Mouse (Mus musculus) liver, postnatal 0 days (tissue): ENCODE data around the gene Prss42. TPM values are rescaled to one million over a fixed set of nuclear protein-coding genes. Genes with fewer than 3 reads are reported as not detected.
"Not testable (repeated sequence)": the region's sequence is repeated elsewhere in the genome, so short reads cannot be mapped to it uniquely, and the experiment has no call there.

Experiments used
- ATAC-seq: fragments of 200-750 bp; cut with Nextera tagmentation; 2 replicates; pipeline ENCODE4 v1.8.0; 2017; ENCODE audit warnings: mild to moderate bottlenecking, moderate library complexity
- DNase-seq: peaks from one replicate; pipeline ENCODE4 v3.0.0-alpha.2; 2016
- H3K27ac ChIP-seq: fragments of 300-500 bp; sonication (generic); 2 replicates; pipeline ENCODE4 v1.5.1; 2014; ENCODE audit warnings: antibody characterized with exemption, moderate library complexity, mild to moderate bottlenecking, low read depth
- H3K27me3 ChIP-seq: fragments of 300-500 bp; sonication (generic); 2 replicates; pipeline ENCODE4 v1.6.1; 2014; ENCODE audit warnings: low read length, control low read depth, mixed read lengths; ENCODE audit not compliant: insufficient read depth
- H3K36me3 ChIP-seq: fragments of 300-500 bp; sonication (generic); replicated peaks from 2 replicates; pipeline ENCODE4 v1.6.1; 2014; ENCODE audit warnings: mild to moderate bottlenecking, control low read depth, low read length, moderate library complexity, mixed read lengths; ENCODE audit not compliant: insufficient read depth
- H3K4me1 ChIP-seq: fragments of 300-500 bp; sonication (generic); 2 replicates; pipeline ENCODE4 v1.6.1; 2014; ENCODE audit warnings: antibody characterized with exemption, mild to moderate bottlenecking, control low read depth; ENCODE audit not compliant: insufficient read depth
- H3K4me2 ChIP-seq: fragments of 300-500 bp; sonication (generic); 2 replicates; pipeline ENCODE4 v1.6.1; 2014; ENCODE audit warnings: low read depth, mild to moderate bottlenecking, low read length, moderate library complexity, mixed read lengths
- H3K4me3 ChIP-seq: fragments of 300-500 bp; sonication (generic); 2 replicates; pipeline ENCODE4 v1.5.1; 2014; ENCODE audit warnings: low read depth, low read length
- H3K9ac ChIP-seq: fragments of 300-500 bp; sonication (generic); replicated peaks from 2 replicates; pipeline ENCODE4 v1.6.1; 2014; ENCODE audit warnings: mild to moderate bottlenecking, moderate library complexity
- H3K9me3 ChIP-seq: fragments of 300-500 bp; sonication (generic); 2 replicates; pipeline ENCODE4 v1.6.1; 2016; ENCODE audit warnings: mild to moderate bottlenecking, control low read depth, low read length, mixed read lengths
- CTCF ChIP-seq: sonication (generic); IDR thresholded peaks from 2 replicates; pipeline ENCODE4 v1.5.1; 2016; ENCODE audit warnings: antibody characterized with exemption, low read depth
- EP300 ChIP-seq: IDR thresholded peaks from 2 replicates; pipeline ENCODE4 v1.6.1; 2016; ENCODE audit warnings: antibody characterized with exemption, low read depth, mild to moderate bottlenecking
- WGBS: fragments of 180-500 bp; shearing (Covaris S2); extraction: QIAGEN DNeasy Blood & Tissue Kit; methylation state at CpG from one replicate; pipeline ENCODE4 v1.1.7; 2014; ENCODE audit not compliant: insufficient replicate concordance; 5-methylcytosine and 5-hydroxymethylcytosine counted together
- polyA plus RNA-seq: library from polyadenylated mRNA; unstranded; fragments of >200 nt; fragmentation: Nextera tagmentation; extraction: Ambion mirVana; gene quantifications from 2 replicates; pipeline ENCODE4 v1.2.1, GENCODE M21; 2015

Prss42 gene
- polyA plus RNA-seq, 1 experiment from 2014 or later: not detected

GRCm38 (mm10) chr9:110800834-110801479 lies 3.0 kb downstream of the Prss42 start:
- no peak for ATAC-seq
- WGBS: 81% methylated on average over 8 of the region's 8 CpGs

GRCm38 (mm10) chr9:110803294-110803693 lies 5.3 kb downstream of the Prss42 start:
- no peaks in the 10 kb centered on the region for H3K27me3 ChIP-seq

More at GRCm38 (mm10) chr9:110800834-110801479, 3.0 kb downstream of the Prss42 start:
- no peak overlapping the region for H3K4me2 ChIP-seq
- no peaks in the 10 kb centered on the region for H3K27me3 ChIP-seq
- TF ChIP-seq CTCF: no peak
- no peak for TF ChIP-seq EP300
- H3K4me3 ChIP-seq: no peak overlapping the region
- 0 out of 2 replicates have a peak, but pooled peaks cover 2% of the 10 kb centered on the region for H3K4me1 ChIP-seq
- no peak overlapping the region for H3K9ac ChIP-seq
- no peaks in the 10 kb centered on the region for H3K9me3 ChIP-seq
- no peaks in the 10 kb centered on the region for H3K36me3 ChIP-seq
- H3K27ac ChIP-seq: no peak overlapping the region
- DNase-seq: no peak

GRCm38 (mm10) chr9:110810051-110810450 lies 12.1 kb downstream of the Prss42 start:
- H3K9me3 ChIP-seq: no peaks in the 10 kb centered on the region
- no peaks in the 10 kb centered on the region for H3K27me3 ChIP-seq
- DNase-seq (no peak), ATAC-seq (no peak)
- no peak overlapping the region for H3K4me3 ChIP-seq
- no peak for TF ChIP-seq EP300
- no peak for TF ChIP-seq CTCF
- no peak overlapping the region for H3K9ac ChIP-seq
- no peaks in the 10 kb centered on the region for H3K36me3 ChIP-seq
- H3K4me1 ChIP-seq: no peaks in the 10 kb centered on the region
- H3K27ac ChIP-seq: no peak overlapping the region
- 72% methylated on average over 4 of the region's 4 CpGs for WGBS
- H3K4me2 ChIP-seq: no peak overlapping the region

More at GRCm38 (mm10) chr9:110803294-110803693, 5.3 kb downstream of the Prss42 start:
- Histone ChIP-seq H3K4me3 (no peak overlapping the region), H3K36me3 (no peaks in the 10 kb centered on the region), H3K9ac (no peak overlapping the region), H3K4me1 (0 out of 2 replicates have a peak, but pooled peaks cover 2% of the 10 kb centered on the region), H3K9me3 (no peaks in the 10 kb centered on the region), H3K4me2 (no peak overlapping the region), H3K27ac (no peak overlapping the region)
- DNase-seq (no peak), ATAC-seq (no peak)
- WGBS: 62% methylated on average over 4 of the region's 4 CpGs
- TF ChIP-seq EP300 (no peak), CTCF (no peak)

DNA sequence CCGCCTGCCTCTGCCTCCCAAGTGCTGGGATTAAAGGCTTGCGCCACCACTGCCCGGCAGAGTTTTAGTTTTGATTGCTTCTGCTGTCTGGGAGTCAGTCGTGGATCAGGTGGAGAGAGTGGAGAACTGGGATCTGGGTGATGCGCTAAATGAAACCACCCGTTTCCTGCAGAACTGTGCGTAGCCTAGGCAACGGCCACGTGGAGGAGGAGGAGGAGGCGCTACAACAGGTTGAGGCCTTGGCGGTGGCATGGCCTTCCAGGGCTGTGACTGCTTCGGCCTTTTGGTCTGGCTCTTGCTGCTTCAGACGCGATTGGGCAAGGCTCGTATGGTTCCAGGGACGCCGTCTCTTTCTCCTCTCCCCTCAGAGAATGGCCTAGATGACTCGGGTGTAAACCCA lies 15.8 kb downstream of the Prss42 start, which contains the start of gene Prss44:
TSS of gene Prss44 (plus strand) at position 206 of the 400 bp plus-strand sequence.
- Histone ChIP-seq H3K9ac (no peak within 1 kb of the TSS), H3K36me3 (no peaks in the 10 kb centered on the region), H3K9me3 (no peaks in the 10 kb centered on the region), H3K4me2 (no peak within 1 kb of the TSS), H3K4me3 (no peak within 1 kb of the TSS), H3K4me1 (no peaks in the 10 kb centered on the region), H3K27ac (no peak within 1 kb of the TSS), H3K27me3 (no peaks in the 10 kb centered on the region)
- DNase-seq (no peak), ATAC-seq (no peak)
- 51% methylated on average over 18 of the region's 18 CpGs for WGBS
- TF ChIP-seq EP300 (no peak), CTCF (no peak)

DNA sequence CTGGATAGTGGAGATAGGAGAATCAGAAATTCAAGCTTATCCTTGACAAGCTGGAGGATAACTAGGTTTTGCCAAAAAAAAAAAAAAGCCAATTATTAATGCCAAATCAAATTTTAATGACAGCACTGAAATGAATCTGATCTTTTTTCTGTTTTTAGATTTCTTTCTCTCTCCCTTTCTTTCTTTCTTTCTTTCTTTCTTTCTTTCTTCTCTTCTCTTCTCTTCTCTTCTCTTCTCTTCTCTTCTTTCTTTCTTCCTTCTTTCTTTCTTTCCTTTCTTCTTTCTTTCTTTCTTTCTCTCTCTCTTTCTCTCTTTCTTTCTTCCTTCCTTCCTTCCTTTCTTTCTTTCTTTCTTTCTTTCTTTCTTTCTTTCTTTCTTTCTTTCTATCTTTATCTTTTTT lies 22.6 kb downstream of the Prss42 start:
- not testable (repeated sequence) for H3K27me3 ChIP-seq, H3K4me1 ChIP-seq, ATAC-seq, H3K27ac ChIP-seq, H3K9ac ChIP-seq, H3K4me3 ChIP-seq, H3K4me2 ChIP-seq, H3K36me3 ChIP-seq, DNase-seq, H3K9me3 ChIP-seq

GRCm38 (mm10) chr9:110821436-110821835 lies 23.5 kb downstream of the Prss42 start:
- TF ChIP-seq CTCF (no peak), EP300 (no peak)
- H3K4me3 ChIP-seq: no peak overlapping the region
- H3K27me3 ChIP-seq: no peaks in the 10 kb centered on the region
- no peaks in the 10 kb centered on the region for H3K36me3 ChIP-seq
- no peak for DNase-seq
- no peaks in the 10 kb centered on the region for H3K9me3 ChIP-seq
- no peaks in the 10 kb centered on the region for H3K4me1 ChIP-seq
- no peak overlapping the region for H3K4me2 ChIP-seq
- H3K9ac ChIP-seq: no peak overlapping the region
- 69% methylated on average over 7 of the region's 7 CpGs for WGBS
- no peak overlapping the region for H3K27ac ChIP-seq
- peak; percentile 87 for ATAC-seq
